Mouse (Mus musculus): ENCODE results near the gene Slc12a1. TPM values are rescaled to one million over a fixed set of nuclear protein-coding genes. Genes with fewer than 3 reads are reported as not detected.
A peak's percentile ranks its signal among the peaks of the same experiment; 100 is the strongest.

Gene Slc12a1
- total RNA-seq, 2 experiments from 2014 or later: 0.08 TPM; not detected in 1

- H3K27ac ChIP-seq: no peak overlapping the region
- DNase-seq (ENCODE audit: low spot score in 2 of 2): no peak
- H3K4me3 ChIP-seq: no peak overlapping the region
- TF ChIP-seq CTCF (conservative IDR thresholded peaks at IDR 0.05): no peak
Measured at GRCm38 (mm10) chr2:125142336-125142735, 10.0 kb upstream of the Slc12a1 start.

GRCm38 (mm10) chr2:125154294-125154693 lies 2.0 kb downstream of the Slc12a1 start:
- Histone ChIP-seq H3K4me3 (no peak overlapping the region), H3K27ac (no peak overlapping the region)
- no peak for DNase-seq (ENCODE audit: low spot score in 2 of 2)
- TF ChIP-seq CTCF (conservative IDR thresholded peaks at IDR 0.05): no peak

GRCm38 (mm10) chr2:125155504-125155903 lies 3.2 kb downstream of the Slc12a1 start:
- TF ChIP-seq CTCF (conservative IDR thresholded peaks at IDR 0.05): peak; percentile 44
- no peak for DNase-seq (ENCODE audit: low spot score in 2 of 2)
- Histone ChIP-seq H3K4me3 (no peak overlapping the region), H3K27ac (no peak overlapping the region)

- no peak overlapping the region for H3K27ac ChIP-seq
- no peak overlapping the region for H3K4me3 ChIP-seq
- TF ChIP-seq CTCF (conservative IDR thresholded peaks at IDR 0.05): no peak
- no peak for DNase-seq (ENCODE audit: low spot score in 2 of 2)
Measured at GRCm38 (mm10) chr2:125162012-125162470, 9.7 kb downstream of the Slc12a1 start.

GRCm38 (mm10) chr2:125178225-125178798 lies 26.0 kb downstream of the Slc12a1 start:
- no peak for TF ChIP-seq CTCF (conservative IDR thresholded peaks at IDR 0.05)
- DNase-seq (ENCODE audit: low spot score in 2 of 2): peak; percentile 24 to 53
- no peak overlapping the region for H3K4me3 ChIP-seq
- no peak overlapping the region for H3K27ac ChIP-seq

- Histone ChIP-seq H3K27ac (no peak overlapping the region), H3K4me3 (no peak overlapping the region)
- no peak for DNase-seq (ENCODE audit: low spot score in 2 of 2)
- TF ChIP-seq CTCF (conservative IDR thresholded peaks at IDR 0.05): no peak
Measured at GRCm38 (mm10) chr2:125187904-125188303, 35.6 kb downstream of the Slc12a1 start.

GRCm38 (mm10) chr2:125189197-125189596 lies 36.9 kb downstream of the Slc12a1 start:
- peak; percentile 34 to 76 for DNase-seq (ENCODE audit: low spot score in 2 of 2)
- Histone ChIP-seq H3K27ac (no peak overlapping the region), H3K4me3 (no peak overlapping the region)
- peak; percentile 96 for TF ChIP-seq CTCF (conservative IDR thresholded peaks at IDR 0.05)

GRCm38 (mm10) chr2:125192905-125193304 lies 40.6 kb downstream of the Slc12a1 start:
- no peak for TF ChIP-seq CTCF (conservative IDR thresholded peaks at IDR 0.05)
- no peak for DNase-seq (ENCODE audit: low spot score in 2 of 2)

GRCm38 (mm10) chr2:125196771-125197170 lies 44.5 kb downstream of the Slc12a1 start:
- peak; percentile 30 for TF ChIP-seq CTCF (conservative IDR thresholded peaks at IDR 0.05)
- Histone ChIP-seq H3K27ac (0 out of 2 replicates have a peak overlapping the region, but pooled peaks have one; percentile 16), H3K4me3 (no peak overlapping the region)
- peak in 1 of 2 experiments; percentile 60 for DNase-seq (ENCODE audit: low spot score in 2 of 2)

More at GRCm38 (mm10) chr2:125192905-125193304, 40.6 kb downstream of the Slc12a1 start:
- no peak overlapping the region for H3K27ac ChIP-seq
- H3K4me3 ChIP-seq: no peak overlapping the region

- peak in 1 of 2 experiments; percentile 26 for DNase-seq (ENCODE audit: low spot score in 2 of 2)
- H3K27ac ChIP-seq: no peak overlapping the region
- H3K4me3 ChIP-seq: no peak overlapping the region
- TF ChIP-seq CTCF (conservative IDR thresholded peaks at IDR 0.05): no peak
Measured at GRCm38 (mm10) chr2:125208894-125209596, 56.7 kb downstream of the Slc12a1 start.

GRCm38 (mm10) chr2:125211831-125212510 lies 59.7 kb downstream of the Slc12a1 start:
- TF ChIP-seq CTCF (conservative IDR thresholded peaks at IDR 0.05): no peak
- H3K4me3 ChIP-seq: no peak overlapping the region
- DNase-seq (ENCODE audit: low spot score in 2 of 2): no peak
- no peak overlapping the region for H3K27ac ChIP-seq

- no peak overlapping the region for H3K4me3 ChIP-seq
- peak; percentile 59 to 82 for DNase-seq (ENCODE audit: low spot score in 2 of 2)
- TF ChIP-seq CTCF (conservative IDR thresholded peaks at IDR 0.05): peak; percentile 94
- no peak overlapping the region for H3K27ac ChIP-seq
Measured at GRCm38 (mm10) chr2:125214592-125214991, 62.3 kb downstream of the Slc12a1 start.

GRCm38 (mm10) chr2:125217286-125217685 lies 65.0 kb downstream of the Slc12a1 start:
- TF ChIP-seq CTCF (conservative IDR thresholded peaks at IDR 0.05): no peak
- DNase-seq (ENCODE audit: low spot score in 2 of 2): no peak
- H3K27ac ChIP-seq: no peak overlapping the region
- no peak overlapping the region for H3K4me3 ChIP-seq
